Mouse (Mus musculus) neural tube, embryonic 11.5 days (tissue): ENCODE measurements around the gene Ccdc153. TPM values are rescaled to one million over a fixed set of nuclear protein-coding genes. Genes with fewer than 3 reads are reported as not detected.
A peak's percentile ranks its signal among the peaks of the same experiment; 100 is the strongest.

Experiments
- ATAC-seq: fragments of 200-750 bp; cut with Nextera tagmentation; 2 replicates; pipeline ENCODE4 v1.8.0; 2017; ENCODE audit warnings: moderate number of reproducible peaks, mild to moderate bottlenecking, moderate TSS enrichment, moderate library complexity; ENCODE audit not compliant: insufficient read depth, low FRiP score, low TSS enrichment
- DNase-seq: peaks from one replicate; pipeline ENCODE4 v3.0.0-alpha.2; 2015; ENCODE audit warnings: low spot score
- H3K27ac ChIP-seq: fragments of 300-500 bp; sonication (generic); 2 replicates; pipeline ENCODE4 v1.5.1; 2014; ENCODE audit warnings: low read depth, mild to moderate bottlenecking, low read length
- H3K27me3 ChIP-seq: fragments of 300-500 bp; sonication (generic); 2 replicates; pipeline ENCODE4 v1.6.1; 2014; ENCODE audit warnings: mild to moderate bottlenecking, low read length, mixed read lengths; ENCODE audit not compliant: control insufficient read depth, insufficient read depth
- H3K36me3 ChIP-seq: fragments of 300-500 bp; sonication (generic); 2 replicates; pipeline ENCODE4 v1.6.1; 2014; ENCODE audit warnings: mild to moderate bottlenecking, low read length, moderate library complexity, mixed read lengths; ENCODE audit not compliant: control insufficient read depth, insufficient read depth
- H3K4me1 ChIP-seq: fragments of 300-500 bp; sonication (generic); 2 replicates; pipeline ENCODE4 v1.6.1; 2014; ENCODE audit warnings: low read length, mixed read lengths; ENCODE audit not compliant: control insufficient read depth, insufficient read depth
- H3K4me2 ChIP-seq: fragments of 300-500 bp; sonication (generic); 2 replicates; pipeline ENCODE4 v1.6.1; 2014; ENCODE audit warnings: low read depth, mild to moderate bottlenecking, moderate library complexity
- H3K4me3 ChIP-seq: fragments of 300-500 bp; sonication (generic); 2 replicates; pipeline ENCODE4 v1.5.1; 2014; ENCODE audit warnings: low read depth, low read length
- H3K9ac ChIP-seq: fragments of 300-500 bp; sonication (generic); 2 replicates; pipeline ENCODE4 v1.6.1; 2014; ENCODE audit warnings: mild to moderate bottlenecking, low read length
- H3K9me3 ChIP-seq: fragments of 300-500 bp; sonication (generic); 2 replicates; pipeline ENCODE4 v1.6.1; 2016; ENCODE audit warnings: low read length; ENCODE audit not compliant: control insufficient read depth
- WGBS: fragments of 180-500 bp; shearing (Covaris S2); extraction: QIAGEN DNeasy Blood & Tissue Kit; methylation state at CpG from one replicate; pipeline ENCODE4 v1.1.7; 2014; 5-methylcytosine and 5-hydroxymethylcytosine counted together
- polyA plus RNA-seq: library from polyadenylated mRNA; unstranded; fragments of >200 nt; fragmentation: Nextera tagmentation; extraction: Ambion mirVana; gene quantifications from 2 replicates; pipeline ENCODE4 v1.2.1, GENCODE M21; 2014

Gene Ccdc153
- polyA plus RNA-seq, 1 experiment from 2014 or later = not detected

- H3K27ac ChIP-seq = no peak overlapping the region
- WGBS = 81% methylated on average over 6 of the region's 6 CpGs
- H3K9me3 ChIP-seq = no peaks in the 10 kb centered on the region
- no peak for DNase-seq
- no peaks in the 10 kb centered on the region for H3K27me3 ChIP-seq
- H3K9ac ChIP-seq = no peak overlapping the region
- no peak overlapping the region for H3K4me2 ChIP-seq
- ATAC-seq = no peak
- no peaks in the 10 kb centered on the region for H3K4me1 ChIP-seq
- no peak overlapping the region for H3K4me3 ChIP-seq
- H3K36me3 ChIP-seq = no peaks in the 10 kb centered on the region
Observed at GRCm38 (mm10) chr9:44247907-44248306, 7.4 kb downstream of the Ccdc153 start.

GRCm38 (mm10) chr9:44249181-44250146, 9.0 kb downstream of the Ccdc153 start:
- H3K9me3 ChIP-seq = no peaks in the 10 kb centered on the region
- H3K27ac ChIP-seq = no peak overlapping the region
- no peaks in the 10 kb centered on the region for H3K27me3 ChIP-seq
- no peak overlapping the region for H3K4me2 ChIP-seq
- H3K9ac ChIP-seq = no peak overlapping the region
- WGBS = 44% methylated on average over 26 of the region's 26 CpGs
- DNase-seq (peak; percentile 62), ATAC-seq (no peak; the same call in 1 of the 2 replicates)
- no peaks in the 10 kb centered on the region for H3K36me3 ChIP-seq
- peaks cover 3% of the 10 kb centered on the region for H3K4me1 ChIP-seq
- H3K4me3 ChIP-seq = no peak overlapping the region

- no peak overlapping the region for H3K4me2 ChIP-seq
- no peak overlapping the region for H3K4me3 ChIP-seq
- no peak overlapping the region for H3K9ac ChIP-seq
- no peak overlapping the region for H3K27ac ChIP-seq
- DNase-seq = no peak
- H3K36me3 ChIP-seq = no peaks in the 10 kb centered on the region
- no peaks in the 10 kb centered on the region for H3K9me3 ChIP-seq
- WGBS = 52% methylated on average over 4 of the region's 4 CpGs
- no peak for ATAC-seq
- H3K4me1 ChIP-seq = peaks cover 11% of the 10 kb centered on the region
- H3K27me3 ChIP-seq = no peaks in the 10 kb centered on the region
Observed at GRCm38 (mm10) chr9:44250445-44250844, 10.0 kb downstream of the Ccdc153 start.

DNA sequence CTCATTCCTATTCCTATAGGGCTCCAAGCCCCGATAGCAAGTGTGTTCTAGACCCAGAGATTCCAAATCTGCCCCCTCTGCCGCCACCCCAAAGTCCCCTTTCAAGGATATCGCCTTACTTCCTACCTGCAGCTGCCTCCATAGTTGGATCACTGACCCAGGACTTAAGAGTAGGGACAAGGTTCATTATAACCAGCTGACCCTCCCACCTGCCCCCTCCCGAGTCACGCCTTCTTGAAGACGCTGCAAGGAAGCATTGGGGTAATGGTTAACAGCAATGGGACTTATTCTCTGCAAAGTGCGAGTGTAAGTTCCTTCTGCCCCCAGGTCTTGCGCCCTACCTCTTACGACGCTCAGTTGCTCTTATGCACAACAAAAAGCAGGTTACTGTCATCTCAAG, 10.8 kb downstream of the Ccdc153 start, which contains the start of gene Pdzd3:
Pdzd3 (minus strand) TSS at position 158 of the 400 bp plus-strand sequence.
- WGBS = 81% methylated on average over 10 of the region's 10 CpGs
- Histone ChIP-seq H3K27ac (no peak within 1 kb of the TSS), H3K9me3 (no peaks in the 10 kb centered on the region)

DNA sequence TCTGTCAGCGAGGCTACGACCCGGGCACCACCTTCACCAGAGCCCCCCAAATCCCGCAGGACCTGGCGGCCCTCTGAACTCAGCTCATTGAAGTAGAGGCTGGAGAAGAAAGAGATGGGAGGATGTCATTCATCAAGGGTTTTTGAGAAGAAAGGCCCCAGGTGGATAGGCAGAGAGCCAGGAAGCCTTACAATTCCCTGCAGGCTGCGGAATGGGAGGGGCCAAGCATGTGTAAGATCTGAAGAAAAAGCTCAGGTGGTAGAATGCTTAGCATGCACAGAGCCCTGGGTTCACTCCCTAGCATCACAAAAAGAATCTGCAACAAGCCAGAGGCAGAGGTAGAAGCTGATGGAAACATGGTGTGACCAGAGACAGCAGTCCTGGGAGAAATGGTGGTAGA, 13.0 kb downstream of the Ccdc153 start:
- no peak overlapping the region for H3K4me2 ChIP-seq
- no peak for DNase-seq
- no peaks in the 10 kb centered on the region for H3K36me3 ChIP-seq
- no peak for ATAC-seq
- no peak overlapping the region for H3K9ac ChIP-seq
- no peak overlapping the region for H3K4me3 ChIP-seq
- 84% methylated on average over 6 of the region's 6 CpGs for WGBS
- H3K27me3 ChIP-seq = no peaks in the 10 kb centered on the region
- H3K4me1 ChIP-seq = peaks cover 11% of the 10 kb centered on the region
- H3K27ac ChIP-seq = no peak overlapping the region
- H3K9me3 ChIP-seq = no peaks in the 10 kb centered on the region

More for the DNA sequence above, 10.8 kb downstream of the Ccdc153 start, which contains the start of gene Pdzd3:
- DNase-seq (no peak), ATAC-seq (no peak)
- H3K4me3 ChIP-seq = no peak within 1 kb of the TSS
- H3K4me1 ChIP-seq = peaks cover 11% of the 10 kb centered on the region
- no peak within 1 kb of the TSS for H3K4me2 ChIP-seq
- H3K9ac ChIP-seq = no peak within 1 kb of the TSS
- H3K36me3 ChIP-seq = no peaks in the 10 kb centered on the region
- H3K27me3 ChIP-seq = no peaks in the 10 kb centered on the region

DNA sequence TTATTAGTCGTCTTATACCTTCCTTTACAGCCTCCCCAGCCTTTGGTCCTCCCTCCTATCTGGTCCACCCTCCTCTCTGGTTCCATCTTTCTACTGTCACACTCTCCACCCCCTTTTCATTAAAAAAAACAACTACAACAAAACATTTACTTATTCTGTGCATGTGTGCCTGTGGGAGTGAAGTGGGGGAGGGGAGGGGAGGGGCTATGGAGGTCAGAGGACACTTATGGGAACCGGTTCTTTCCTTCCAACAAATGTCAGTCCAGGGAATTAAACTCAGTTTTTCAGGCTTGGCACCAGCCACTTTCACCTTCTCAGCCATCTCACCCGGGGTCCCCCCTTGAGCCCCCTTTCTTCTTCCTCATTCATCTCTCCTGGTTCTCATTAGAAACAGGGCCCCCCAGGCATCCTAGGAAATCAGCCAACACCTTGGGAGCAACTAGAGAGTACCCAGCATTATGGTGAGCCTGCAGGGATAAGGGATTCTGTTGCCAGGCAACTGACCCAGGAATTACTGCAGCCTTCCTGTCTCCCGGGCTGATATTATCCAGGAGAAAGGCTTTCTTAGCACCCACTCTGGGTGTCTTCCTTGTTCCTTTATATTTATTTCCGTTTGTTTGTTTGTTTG, 14.1 kb downstream of the Ccdc153 start:
- WGBS = 13% methylated on average over 5 of the region's 5 CpGs
- no peak overlapping the region for H3K27ac ChIP-seq

DNA sequence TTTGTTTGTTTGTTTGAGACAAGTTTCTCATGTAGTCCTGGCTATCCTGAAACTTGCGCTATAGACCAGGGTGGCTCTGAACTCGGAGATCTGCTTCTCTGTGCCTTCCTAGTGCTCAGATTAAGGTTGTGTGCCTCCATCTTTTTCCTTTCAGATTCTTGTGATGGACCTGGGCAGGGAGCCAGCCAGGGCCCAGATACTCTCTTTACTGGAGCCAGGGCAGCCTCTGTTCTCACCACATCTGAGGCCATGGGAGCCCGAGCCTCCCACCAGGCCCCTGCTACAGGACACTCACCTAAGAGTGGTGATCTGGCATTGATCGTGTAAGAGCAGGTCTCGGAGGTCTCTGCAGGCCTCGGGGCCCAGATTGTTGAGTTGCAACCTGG, 14.7 kb downstream of the Ccdc153 start:
- WGBS = 58% methylated on average over 6 of the region's 6 CpGs
- DNase-seq = no peak
- Histone ChIP-seq H3K36me3 (no peaks in the 10 kb centered on the region), H3K9me3 (no peaks in the 10 kb centered on the region), H3K4me3 (no peak overlapping the region), H3K4me1 (peaks cover 11% of the 10 kb centered on the region), H3K27me3 (no peaks in the 10 kb centered on the region), H3K4me2 (no peak overlapping the region), H3K27ac (no peak overlapping the region), H3K9ac (no peak overlapping the region)
- no peak for ATAC-seq

More for the DNA sequence above, 14.1 kb downstream of the Ccdc153 start:
- H3K27me3 ChIP-seq = no peaks in the 10 kb centered on the region
- H3K4me3 ChIP-seq = no peak overlapping the region
- H3K9me3 ChIP-seq = no peaks in the 10 kb centered on the region
- H3K4me1 ChIP-seq = peaks cover 11% of the 10 kb centered on the region
- DNase-seq = no peak
- H3K9ac ChIP-seq = no peak overlapping the region
- no peaks in the 10 kb centered on the region for H3K36me3 ChIP-seq
- no peak for ATAC-seq
- H3K4me2 ChIP-seq = no peak overlapping the region

GRCm38 (mm10) chr9:44256213-44256612, 15.7 kb downstream of the Ccdc153 start:
- Histone ChIP-seq H3K4me2 (no peak overlapping the region), H3K27ac (no peak overlapping the region), H3K9ac (no peak overlapping the region), H3K36me3 (no peaks in the 10 kb centered on the region), H3K4me1 (peaks cover 11% of the 10 kb centered on the region), H3K4me3 (no peak overlapping the region), H3K9me3 (no peaks in the 10 kb centered on the region), H3K27me3 (no peaks in the 10 kb centered on the region)
- 88% methylated on average over 8 of the region's 8 CpGs for WGBS
- no peak for ATAC-seq
- DNase-seq = no peak
